Mouse (Mus musculus) lung, adult 2 months (tissue): ENCODE results near the gene Tmem269.

Experiments used
- CTCF ChIP-seq: fragments of 200-500 bp; IDR thresholded peaks from 2 replicates; pipeline ENCODE4 v1.5.1; 2011; ENCODE audit warnings: mild to moderate bottlenecking, low read length, control low read depth; ENCODE audit not compliant: insufficient read depth
- POLR2A ChIP-seq: fragments of 200-500 bp; IDR thresholded peaks from 2 replicates; pipeline ENCODE4 v1.6.1; 2011; ENCODE audit warnings: low read depth, mild to moderate bottlenecking, control low read depth, low read length, borderline replicate concordance; ENCODE audit errors: extremely low read depth

DNA sequence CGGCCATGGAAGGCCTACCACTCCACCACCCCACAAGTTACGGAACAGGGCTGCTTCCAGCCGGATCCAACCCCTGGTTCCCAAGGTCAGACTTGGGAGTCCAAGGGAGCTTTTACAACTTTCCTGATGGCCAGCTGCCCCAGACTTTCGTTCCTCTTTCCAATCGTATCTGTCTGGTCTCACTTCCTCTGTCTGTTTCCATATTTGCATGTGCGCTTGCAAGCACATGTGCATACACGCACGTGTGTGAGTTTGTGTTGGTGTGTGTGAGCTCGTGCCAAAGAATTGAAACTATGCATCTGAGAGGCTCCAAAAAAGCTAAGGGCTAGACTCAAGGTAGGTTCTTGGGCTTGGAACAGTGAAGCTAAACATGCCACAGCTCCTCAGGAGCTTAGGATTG lies 36.6 kb downstream of the Tmem269 start:
- TF ChIP-seq CTCF (no peak), POLR2A (no peak)
